Mouse (Mus musculus) embryo, embryonic 11.5 days (tissue): ENCODE measurements at regions not wholly inside any gene's neighbourhood (a gene's known extent, or its start where the extent isn't known, plus 50 kb on each side); places are given as distances from the start of the nearest gene placed in this dataset.

ENCODE experiments used
- DNase-seq: peaks from one replicate; pipeline ENCODE4 v3.0.0-alpha.2; 2012; ENCODE audit warnings: low read depth, low spot score

GRCm38 (mm10) chr1:147239108-147239507 is 744.5 kb downstream of the Brinp3 start:
- no peak for DNase-seq

GRCm38 (mm10) chr1:147273324-147273723 is 778.8 kb downstream of the Brinp3 start:
- no peak for DNase-seq

GRCm38 (mm10) chr1:147291119-147291518 is 796.6 kb downstream of the Brinp3 start:
- no peak for DNase-seq

GRCm38 (mm10) chr1:147309246-147309645 is 814.7 kb downstream of the Brinp3 start:
- no peak for DNase-seq

GRCm38 (mm10) chr1:147343276-147343953 is 848.9 kb downstream of the Brinp3 start:
- DNase-seq = no peak

- DNase-seq = no peak
These were observed 849.5 kb downstream of the Brinp3 start for GRCm38 (mm10) chr1:147344027-147344426.
